Mouse (Mus musculus): ENCODE data around the gene BC048679.

- no peak for TF ChIP-seq CTCF (IDR thresholded peaks at IDR 0.05; ENCODE audit: insufficient read depth, low read depth, low read length)
- no peak for TF ChIP-seq POLR2A (IDR thresholded peaks at IDR 0.05; ENCODE audit: insufficient read depth, low read depth, low read length)
Measured at GRCm38 (mm10) chr7:81476833-81477232, 21.2 kb downstream of the BC048679 start.

Measured in olfactory bulb, adult 2 months (tissue).